Mouse (Mus musculus): ENCODE measurements around the gene Fam133b. TPM values are rescaled to one million over a fixed set of nuclear protein-coding genes. Genes with fewer than 3 reads are reported as not detected.
"Not testable (repeated sequence)": the region's sequence is repeated elsewhere in the genome, so short reads cannot be mapped to it uniquely, and the experiment has no call there.

Gene Fam133b
- polyA plus RNA-seq, 1 experiment = 10.3 TPM

DNA sequence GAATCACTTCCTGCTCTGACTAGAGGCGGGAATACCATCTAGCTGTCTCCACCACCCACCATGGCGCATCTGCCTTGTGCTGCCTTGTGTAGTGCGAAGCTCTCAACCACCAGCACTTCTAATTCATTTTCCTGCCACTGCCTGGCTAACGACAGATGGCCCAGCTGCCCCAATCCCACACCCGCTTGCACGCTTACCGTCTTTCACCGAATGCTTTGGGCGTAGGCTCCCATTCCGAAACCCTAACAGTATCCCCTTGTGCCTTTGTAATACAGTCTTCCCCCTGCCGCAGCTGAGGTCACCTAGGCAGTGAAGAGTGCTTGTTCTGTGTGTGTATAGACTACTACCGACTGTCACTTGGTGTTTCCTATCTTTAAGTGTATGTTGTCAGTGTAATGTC is 21.9 kb upstream of the Fam133b start:
- Histone ChIP-seq H3K79me2 (ENCODE audit: control insufficient read depth, insufficient read depth) (no peaks in the 10 kb centered on the region), H3K4me3 (no peak overlapping the region), H3K36me3 (ENCODE audit: control insufficient read depth, insufficient read depth) (peaks cover 9% of the 10 kb centered on the region), H3ac (ENCODE audit: control insufficient read depth, insufficient read length) (no peak overlapping the region), H3K4me2 (ENCODE audit: low read depth) (no peak overlapping the region), H3K27me3 (ENCODE audit: control insufficient read depth, insufficient read depth, insufficient read length) (no peaks in the 10 kb centered on the region)
- TF ChIP-seq MAX (IDR thresholded peaks at IDR 0.05; ENCODE audit: low read depth) = no peak
- no peak for TF ChIP-seq SRF (IDR thresholded peaks at IDR 0.05; ENCODE audit: control insufficient read depth, insufficient read length, low read depth)
- TF ChIP-seq TCF3 (IDR thresholded peaks at IDR 0.05; ENCODE audit: insufficient read length, low read depth) = no peak
- no peak for TF ChIP-seq MYOD1 (IDR thresholded peaks at IDR 0.05; ENCODE audit: control insufficient read depth in 1 of 3, insufficient read length in 2 of 3, low read depth in 2 of 3)
- TF ChIP-seq TCF12 (IDR thresholded peaks at IDR 0.05; ENCODE audit: insufficient read depth, poor library complexity, severe bottlenecking) = no peak
- TF ChIP-seq CEBPB (IDR thresholded peaks at IDR 0.05; ENCODE audit: insufficient read depth, poor library complexity, severe bottlenecking) = no peak
- TF ChIP-seq USF1 (IDR thresholded peaks at IDR 0.05; ENCODE audit: low read depth) = no peak
- TF ChIP-seq REST (IDR thresholded peaks at IDR 0.05; ENCODE audit: insufficient read depth, insufficient read length) = no peak
- no peak for TF ChIP-seq POLR2A (IDR thresholded peaks at IDR 0.05; ENCODE audit: insufficient read length, low read depth)
- TF ChIP-seq MYOG (IDR thresholded peaks at IDR 0.05; ENCODE audit: control insufficient read depth in 1 of 3, insufficient read depth in 1 of 3, insufficient read length in 2 of 3, low read depth in 2 of 3) = no peak
- no peak for TF ChIP-seq POLR2AphosphoS2 (IDR thresholded peaks at IDR 0.05; ENCODE audit: insufficient read length, low read depth)
- no peak for TF ChIP-seq E2F4 (IDR thresholded peaks at IDR 0.05; ENCODE audit: insufficient read depth)

DNA sequence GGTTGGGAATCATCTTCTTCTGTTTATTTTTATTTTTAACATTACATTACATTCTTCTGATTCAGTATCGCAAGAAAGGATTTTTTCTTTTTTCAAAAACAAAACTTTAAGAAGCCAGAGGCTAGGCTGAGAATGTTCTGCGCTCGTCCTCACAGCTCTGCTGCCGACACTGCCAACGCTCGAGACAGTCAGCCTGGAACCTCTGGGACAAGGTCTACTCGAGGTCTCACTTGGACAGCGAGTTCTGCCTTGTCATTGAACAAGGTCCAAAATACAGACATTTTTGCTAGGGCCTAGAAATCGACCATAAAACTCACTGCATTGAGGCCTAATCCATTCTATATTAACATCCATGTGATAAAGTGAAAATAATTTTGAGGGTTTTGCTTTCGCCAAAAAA is 20.8 kb upstream of the Fam133b start:
- Histone ChIP-seq H3ac (ENCODE audit: control insufficient read depth, insufficient read length) (no peak overlapping the region), H3K36me3 (ENCODE audit: control insufficient read depth, insufficient read depth) (peaks cover 9% of the 10 kb centered on the region), H3K79me2 (ENCODE audit: control insufficient read depth, insufficient read depth) (no peaks in the 10 kb centered on the region), H3K27me3 (ENCODE audit: control insufficient read depth, insufficient read depth, insufficient read length) (no peaks in the 10 kb centered on the region), H3K4me3 (no peak overlapping the region), H3K4me2 (ENCODE audit: low read depth) (no peak overlapping the region)
- TF ChIP-seq SRF (IDR thresholded peaks at IDR 0.05; ENCODE audit: control insufficient read depth, insufficient read length, low read depth) = no peak

DNA sequence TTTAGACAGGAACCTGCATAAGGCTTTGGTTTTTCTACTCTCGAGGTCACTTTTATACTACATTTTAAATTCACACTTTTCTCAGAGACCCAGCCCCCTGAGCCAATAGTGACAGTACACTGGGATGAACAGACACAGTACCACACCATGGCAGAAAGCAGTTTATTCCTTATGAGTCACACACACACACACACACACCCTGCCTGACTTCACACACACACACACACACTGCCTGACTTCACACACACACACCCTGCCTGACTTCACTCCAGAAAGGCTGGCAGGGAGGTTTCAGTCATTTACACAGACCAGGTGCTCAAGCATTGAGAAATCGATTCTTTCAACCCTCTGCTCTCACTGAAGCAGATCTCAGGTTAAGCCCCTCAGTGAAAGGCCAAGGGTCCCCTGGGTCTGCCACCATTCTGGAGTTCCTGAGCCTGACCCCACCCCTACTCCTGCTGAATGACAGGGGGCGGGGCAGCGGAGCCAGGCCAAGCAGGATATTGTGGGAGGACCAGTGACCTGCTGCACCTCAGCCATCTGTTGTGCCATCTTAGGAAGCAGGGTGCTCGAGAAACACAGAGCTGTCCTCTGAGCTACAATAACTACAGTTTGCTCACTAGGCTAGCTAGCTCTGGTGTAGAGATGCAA is 16.5 kb upstream of the Fam133b start:
- no peak overlapping the region for H3ac ChIP-seq (ENCODE audit: control insufficient read depth, insufficient read length)
- TF ChIP-seq MAX (IDR thresholded peaks at IDR 0.05; ENCODE audit: low read depth) (no peak), REST (IDR thresholded peaks at IDR 0.05; ENCODE audit: insufficient read depth, insufficient read length) (no peak), CEBPB (IDR thresholded peaks at IDR 0.05; ENCODE audit: insufficient read depth, poor library complexity, severe bottlenecking) (no peak), TCF3 (IDR thresholded peaks at IDR 0.05; ENCODE audit: insufficient read length, low read depth) (no peak), MYOG (IDR thresholded peaks at IDR 0.05; ENCODE audit: control insufficient read depth in 1 of 3, insufficient read depth in 1 of 3, insufficient read length in 2 of 3, low read depth in 2 of 3) (no peak), TCF12 (IDR thresholded peaks at IDR 0.05; ENCODE audit: insufficient read depth, poor library complexity, severe bottlenecking) (no peak), E2F4 (IDR thresholded peaks at IDR 0.05; ENCODE audit: insufficient read depth) (no peak), USF1 (IDR thresholded peaks at IDR 0.05; ENCODE audit: low read depth) (no peak), POLR2A (IDR thresholded peaks at IDR 0.05; ENCODE audit: insufficient read length, low read depth) (no peak), SRF (IDR thresholded peaks at IDR 0.05; ENCODE audit: control insufficient read depth, insufficient read length, low read depth) (no peak)
- no peak overlapping the region for H3K4me3 ChIP-seq

DNA sequence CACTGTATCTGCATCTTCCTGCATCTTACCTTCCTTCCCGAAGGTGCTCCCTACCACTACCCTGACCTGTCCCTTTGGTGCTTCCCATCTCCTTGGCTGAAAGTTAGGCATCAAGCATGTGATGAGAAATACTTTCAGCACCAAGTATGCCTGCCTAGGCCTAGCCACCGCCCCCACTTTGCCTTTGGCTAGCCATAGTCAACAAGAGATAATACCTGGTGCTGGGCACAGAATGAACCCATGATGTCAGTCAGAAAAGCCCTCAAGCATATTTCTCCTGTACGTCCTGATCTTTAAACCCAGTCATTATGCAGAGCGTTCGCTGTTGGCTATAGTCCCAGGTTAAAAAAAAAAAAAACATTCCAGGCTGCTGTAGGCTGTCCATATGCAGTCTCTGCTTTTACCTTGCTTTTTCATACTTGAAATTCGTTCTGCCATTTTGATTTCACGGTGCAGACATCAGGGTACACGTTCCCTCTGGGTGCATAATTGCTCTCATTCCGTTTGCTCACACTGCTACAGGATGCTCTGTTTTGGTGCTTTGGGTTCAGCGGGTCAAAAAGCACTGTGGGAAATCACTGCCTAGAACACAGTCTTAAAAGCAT is 13.9 kb upstream of the Fam133b start:
- Histone ChIP-seq H3K36me3 (ENCODE audit: control insufficient read depth, insufficient read depth) (no peaks in the 10 kb centered on the region), H3K4me3 (no peak overlapping the region), H3K27me3 (ENCODE audit: control insufficient read depth, insufficient read depth, insufficient read length) (no peaks in the 10 kb centered on the region), H3ac (ENCODE audit: control insufficient read depth, insufficient read length) (no peak overlapping the region), H3K79me2 (ENCODE audit: control insufficient read depth, insufficient read depth) (no peaks in the 10 kb centered on the region), H3K4me2 (ENCODE audit: low read depth) (no peak overlapping the region)
- TF ChIP-seq MYOG (IDR thresholded peaks at IDR 0.05; ENCODE audit: control insufficient read depth in 1 of 3, insufficient read depth in 1 of 3, insufficient read length in 2 of 3, low read depth in 2 of 3) (no peak), CEBPB (IDR thresholded peaks at IDR 0.05; ENCODE audit: insufficient read depth, poor library complexity, severe bottlenecking) (no peak), USF1 (IDR thresholded peaks at IDR 0.05; ENCODE audit: low read depth) (no peak), MAX (IDR thresholded peaks at IDR 0.05; ENCODE audit: low read depth) (no peak), TCF3 (IDR thresholded peaks at IDR 0.05; ENCODE audit: insufficient read length, low read depth) (no peak), TCF12 (IDR thresholded peaks at IDR 0.05; ENCODE audit: insufficient read depth, poor library complexity, severe bottlenecking) (no peak), REST (IDR thresholded peaks at IDR 0.05; ENCODE audit: insufficient read depth, insufficient read length) (no peak), POLR2AphosphoS2 (IDR thresholded peaks at IDR 0.05; ENCODE audit: insufficient read length, low read depth) (no peak), SRF (IDR thresholded peaks at IDR 0.05; ENCODE audit: control insufficient read depth, insufficient read length, low read depth) (no peak), E2F4 (IDR thresholded peaks at IDR 0.05; ENCODE audit: insufficient read depth) (no peak), POLR2A (IDR thresholded peaks at IDR 0.05; ENCODE audit: insufficient read length, low read depth) (no peak), MYOD1 (IDR thresholded peaks at IDR 0.05; ENCODE audit: control insufficient read depth in 1 of 3, insufficient read length in 2 of 3, low read depth in 2 of 3) (no peak)

More for the DNA sequence above, 16.5 kb upstream of the Fam133b start:
- Histone ChIP-seq H3K79me2 (ENCODE audit: control insufficient read depth, insufficient read depth) (no peaks in the 10 kb centered on the region), H3K36me3 (ENCODE audit: control insufficient read depth, insufficient read depth) (peaks cover 4% of the 10 kb centered on the region), H3K27me3 (ENCODE audit: control insufficient read depth, insufficient read depth, insufficient read length) (no peaks in the 10 kb centered on the region), H3K4me2 (ENCODE audit: low read depth) (no peak overlapping the region)

DNA sequence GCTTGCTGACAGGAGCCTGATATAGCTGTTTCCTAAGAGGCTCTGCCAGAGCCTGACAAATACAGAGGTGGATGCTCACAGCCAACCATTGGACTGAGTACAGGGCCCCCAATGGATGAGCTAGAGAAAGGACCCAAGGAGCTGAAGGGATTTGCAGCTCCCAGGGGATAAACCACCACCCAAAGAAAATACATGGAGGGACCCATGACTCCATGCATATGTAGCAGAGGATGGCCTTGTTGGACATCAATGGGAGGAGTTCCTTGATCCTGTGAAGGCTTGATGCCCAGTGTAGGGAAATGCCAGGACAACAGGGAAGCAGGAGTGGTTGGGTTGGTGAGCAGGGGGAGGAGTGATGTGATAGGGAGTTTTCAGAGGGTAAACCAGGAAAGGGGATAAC is 11.6 kb upstream of the Fam133b start:
- H3K79me2 ChIP-seq (ENCODE audit: control insufficient read depth, insufficient read depth); H3K36me3 ChIP-seq (ENCODE audit: control insufficient read depth, insufficient read depth); H3ac ChIP-seq (ENCODE audit: control insufficient read depth, insufficient read length); H3K4me2 ChIP-seq (ENCODE audit: low read depth); H3K4me3 ChIP-seq; H3K27me3 ChIP-seq (ENCODE audit: control insufficient read depth, insufficient read depth, insufficient read length): not testable (repeated sequence)

Data from myocyte (in vitro differentiated cells).